Comparison of ENCODE assay signal across 7 mouse cellular contexts in the genomic region with DNA sequence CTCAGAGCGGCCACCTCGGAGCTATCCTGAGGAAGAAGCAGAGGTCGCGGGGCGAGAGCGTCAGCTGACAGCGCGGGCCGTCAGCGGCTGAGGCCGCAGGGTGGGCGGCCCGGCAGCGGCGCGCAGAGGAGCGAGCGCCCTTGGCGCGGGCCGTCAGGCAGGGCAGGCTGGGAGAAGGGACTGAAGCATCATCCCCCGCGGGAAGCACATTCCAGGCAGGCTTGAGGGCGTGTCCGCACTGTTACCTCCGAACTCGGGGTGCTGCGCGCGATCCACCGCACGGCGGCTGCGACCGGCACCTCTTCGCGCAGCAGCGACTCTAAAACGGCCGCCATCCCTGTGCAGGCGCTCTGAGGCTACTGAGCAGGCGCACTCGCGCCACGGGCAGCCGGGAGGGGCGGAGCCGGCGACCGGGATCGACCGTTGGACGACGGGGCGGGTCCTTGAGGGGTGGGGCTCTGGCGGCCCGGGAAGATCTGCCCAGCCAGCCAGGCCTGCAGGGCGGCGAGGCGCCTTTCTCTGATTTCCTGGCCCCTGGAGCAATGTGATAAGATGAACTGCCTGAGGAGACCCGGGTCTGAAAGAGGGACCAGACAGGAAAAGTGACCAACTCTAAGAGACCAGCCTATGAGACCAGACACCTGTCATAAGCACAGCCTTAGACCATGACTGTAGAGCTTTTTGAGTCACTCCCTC.
DNase-seq lines count a peak whose midpoint lies in the region; ATAC-seq and TF ChIP-seq lines count a peak whose summit lies in the region.

No protein-coding gene starts in this region.

- H3K4me1 ChIP-seq in embryonic facial prominence, embryonic 12.5 days, result peaks cover 26% of the 10 kb centered on the region
- peaks cover 5% of the 10 kb centered on the region for H3K4me1 ChIP-seq in heart, adult 2 months (ENCODE audit: control insufficient read depth, insufficient read depth, low read length)
- peaks cover 25% of the 10 kb centered on the region for H3K4me1 ChIP-seq in limb, embryonic 13.5 days
- H3K4me1 ChIP-seq in midbrain, embryonic 16.5 days (ENCODE audit: control insufficient read depth, insufficient read depth, low read length), result peaks cover 28% of the 10 kb centered on the region

- TF ChIP-seq POLR2A in heart, adult 2 months (IDR thresholded peaks at IDR 0.05; ENCODE audit: insufficient read depth, low read depth, low read length), result peak; percentile 94

- no peaks in the 10 kb centered on the region for H3K9me3 ChIP-seq in embryonic facial prominence, embryonic 12.5 days
- H3K9me3 ChIP-seq in limb, embryonic 13.5 days, result no peaks in the 10 kb centered on the region
- no peaks in the 10 kb centered on the region for H3K9me3 ChIP-seq in midbrain, embryonic 16.5 days (replicated peaks; ENCODE audit: control insufficient read depth, low read length, poor library complexity, severe bottlenecking)

- intact Hi-C loops in heart, adult 2 months (cut with DNase I), result loop anchor here (5.0 kb wide), 1 partner anchor 141 kb away; no protein-coding TSS in a partner anchor

- H3K36me3 ChIP-seq in embryonic facial prominence, embryonic 12.5 days, result peaks cover 25% of the 10 kb centered on the region
- peaks cover 10% of the 10 kb centered on the region for H3K36me3 ChIP-seq in heart, adult 2 months (ENCODE audit: control insufficient read depth, insufficient read depth, low read length)
- H3K36me3 ChIP-seq in limb, embryonic 13.5 days, result peaks cover 24% of the 10 kb centered on the region
- 0 out of 2 replicates have a peak, but pooled peaks cover 2% of the 10 kb centered on the region for H3K36me3 ChIP-seq in midbrain, embryonic 16.5 days (ENCODE audit: control insufficient read depth, insufficient read depth, low read length)

- no peaks in the 10 kb centered on the region for H3K79me2 ChIP-seq in heart, adult 2 months (replicated peaks; ENCODE audit: control insufficient read depth, insufficient read depth, low read length)

- H3K9ac ChIP-seq in embryonic facial prominence, embryonic 12.5 days, result peak overlapping the region; percentile 95
- H3K9ac ChIP-seq in heart, adult 2 months (ENCODE audit: low read depth, low read length), result peak overlapping the region; percentile 86
- H3K9ac ChIP-seq in limb, embryonic 13.5 days, result peak overlapping the region; percentile 94
- peak overlapping the region; percentile 97 for H3K9ac ChIP-seq in midbrain, embryonic 16.5 days (ENCODE audit: low read depth, low read length)

- DNase-seq in adrenal gland, postnatal 25 days, result peak; percentile 97
- peak; percentile 94 to 95 for DNase-seq in heart, adult 2 months
- DNase-seq in kidney, adult 8-10 months, result peak; percentile 91 to 93
- DNase-seq in spleen, postnatal 10 days (ENCODE audit: low spot score in 2 of 2), result peak; percentile 94 to 97

- under 1% methylated on average over 61 of the region's 61 CpGs for WGBS in embryonic facial prominence, embryonic 12.5 days
- under 1% methylated on average over 61 of the region's 61 CpGs for WGBS in heart, adult 2 months
- WGBS in limb, embryonic 13.5 days, result 0% methylated on average over 57 of the region's 61 CpGs
- WGBS in midbrain, embryonic 16.5 days, result under 1% methylated on average over 46 of the region's 61 CpGs

- 0 out of 2 replicates have a peak, but pooled peaks have one; percentile 31 for TF ChIP-seq EP300 in heart, adult 2 months (IDR thresholded peaks at IDR 0.05; ENCODE audit: insufficient read depth, low read depth, low read length)

- peak overlapping the region; percentile 96 for H3K4me3 ChIP-seq in embryonic facial prominence, embryonic 12.5 days
- H3K4me3 ChIP-seq in heart, adult 2 months, result peak overlapping the region; percentile 75
- peak overlapping the region; percentile 97 for H3K4me3 ChIP-seq in limb, embryonic 13.5 days
- peak overlapping the region; percentile 94 for H3K4me3 ChIP-seq in midbrain, embryonic 16.5 days (ENCODE audit: low read depth, low read length)

- peak; percentile 39 for TF ChIP-seq CTCF in heart, adult 2 months (IDR thresholded peaks at IDR 0.05)

- H3K27ac ChIP-seq in embryonic facial prominence, embryonic 12.5 days, result peak overlapping the region; percentile 90
- H3K27ac ChIP-seq in heart, adult 2 months, result peak overlapping the region; percentile 84
- peak overlapping the region; percentile 92 for H3K27ac ChIP-seq in limb, embryonic 13.5 days
- peak overlapping the region; percentile 86 for H3K27ac ChIP-seq in midbrain, embryonic 16.5 days (ENCODE audit: low read length)

- ATAC-seq in embryonic facial prominence, embryonic 12.5 days (ENCODE audit: insufficient number of reproducible peaks, insufficient read depth, low FRiP score, low TSS enrichment), result peak; percentile 97
- ATAC-seq in limb, embryonic 13.5 days (ENCODE audit: low FRiP score, low read depth), result peak; percentile 98
- ATAC-seq in midbrain, embryonic 16.5 days, result peak; percentile 98

- H3K27me3 ChIP-seq in embryonic facial prominence, embryonic 12.5 days, result no peaks in the 10 kb centered on the region
- H3K27me3 ChIP-seq in heart, adult 2 months (ENCODE audit: control insufficient read depth, insufficient read depth, low read length), result no peaks in the 10 kb centered on the region
- H3K27me3 ChIP-seq in limb, embryonic 13.5 days, result no peaks in the 10 kb centered on the region
- no peaks in the 10 kb centered on the region for H3K27me3 ChIP-seq in midbrain, embryonic 16.5 days (ENCODE audit: control insufficient read depth, insufficient read depth, low read depth, low read length)

- peak overlapping the region; percentile 95 for H3K4me2 ChIP-seq in embryonic facial prominence, embryonic 12.5 days (replicated peaks)
- peak overlapping the region; percentile 95 for H3K4me2 ChIP-seq in limb, embryonic 13.5 days (replicated peaks)
- peak overlapping the region; percentile 99 for H3K4me2 ChIP-seq in midbrain, embryonic 16.5 days (ENCODE audit: low read length)

Comparison
In these comparisons a context has a peak if more than half of its experiments do, and no peak if none do; other contexts are left out.
1. Peak in every context shown above with its lines: DNase-seq, ATAC-seq, H3K4me3 ChIP-seq and H3K27ac ChIP-seq.